Mouse (Mus musculus) embryonic stem cell, embryonic (primary cell): ENCODE measurements around the gene Clca2.
"Not testable (repeated sequence)": the region's sequence is repeated elsewhere in the genome, so short reads cannot be mapped to it uniquely, and the experiment has no call there.

ENCODE experiments used
- CTCF ChIA-PET, 4 experiments: fragments of 300-600 bp in 2 of 4; fragments of 350-600 bp in 2 of 4; sonication (Branson Sonifier 250); formaldehyde crosslinking; loops; one replicate each; lab custom pipeline; 2022; ENCODE audit warnings: inconsistent platforms in 2 of 4; lab: Charles Lee
- POLR2A ChIA-PET, 4 experiments: fragments of 300-600 bp in 2 of 4; fragments of 350-600 bp in 2 of 4; sonication (Branson Sonifier 250); formaldehyde crosslinking; loops; one replicate each; lab custom pipeline; 2022; ENCODE audit warnings: antibody characterized with exemption in 4 of 4, inconsistent platforms in 1 of 4; lab: Charles Lee

Gene Clca2

DNA sequence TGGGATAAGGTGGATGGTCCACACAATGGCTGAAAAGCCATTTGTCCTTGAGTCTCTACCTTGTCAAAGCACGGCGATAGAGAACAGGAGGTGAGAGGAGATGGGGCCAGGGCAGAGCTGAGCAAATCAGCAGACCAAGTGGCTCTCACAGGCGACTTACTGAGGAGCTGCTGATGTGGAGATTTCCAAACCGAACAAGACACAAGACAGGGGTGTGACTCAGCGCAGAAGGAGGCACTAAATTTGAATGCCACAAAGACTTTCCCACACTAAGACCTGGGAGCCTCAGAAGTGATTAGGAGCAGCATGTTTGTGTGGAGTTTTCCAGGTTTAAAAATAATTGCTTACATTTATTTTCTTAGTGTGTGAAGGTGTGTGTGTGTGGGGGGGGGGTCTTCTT, 4.5 kb upstream of the Clca2 start:
- POLR2A ChIA-PET, result interaction anchor here in 1 of 4 experiments (1.0 kb wide), 1 partner anchor 15 kb away, joined by 3 read pairs; the partner anchor contains the start of gene Odf2l
- CTCF ChIA-PET, result interaction anchor here in 1 of 4 experiments (0.5 to 0.6 kb wide), 2 partner anchors 65 to 1375 kb away, joined by 4 read pairs; no protein-coding TSS in a partner anchor

DNA sequence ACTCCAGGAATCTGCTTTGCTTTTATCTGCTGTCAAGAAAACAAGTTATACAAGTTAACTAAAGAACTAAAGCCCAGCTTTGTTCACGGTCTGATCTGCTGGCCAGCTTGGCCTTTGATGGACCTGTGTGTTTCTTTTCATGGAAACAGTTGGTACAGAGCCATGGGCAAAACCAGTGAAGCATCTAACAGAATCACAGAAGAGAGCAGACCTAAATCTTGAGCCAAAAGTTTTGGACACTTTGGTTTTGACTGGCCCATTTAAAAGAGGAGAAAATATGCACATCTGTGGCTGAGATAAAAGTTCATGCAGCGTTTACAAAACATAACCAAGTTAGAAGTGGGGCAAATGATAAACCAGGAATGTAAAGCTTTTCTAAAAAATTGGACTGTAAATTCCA, 4.1 kb upstream of the Clca2 start:
- ChIA-PET CTCF (no interaction called here), POLR2A (interaction anchor here in 1 of 4 experiments (1.0 kb wide), 1 partner anchor 15 kb away, joined by 3 read pairs; the partner anchor contains the start of gene Odf2l)

DNA sequence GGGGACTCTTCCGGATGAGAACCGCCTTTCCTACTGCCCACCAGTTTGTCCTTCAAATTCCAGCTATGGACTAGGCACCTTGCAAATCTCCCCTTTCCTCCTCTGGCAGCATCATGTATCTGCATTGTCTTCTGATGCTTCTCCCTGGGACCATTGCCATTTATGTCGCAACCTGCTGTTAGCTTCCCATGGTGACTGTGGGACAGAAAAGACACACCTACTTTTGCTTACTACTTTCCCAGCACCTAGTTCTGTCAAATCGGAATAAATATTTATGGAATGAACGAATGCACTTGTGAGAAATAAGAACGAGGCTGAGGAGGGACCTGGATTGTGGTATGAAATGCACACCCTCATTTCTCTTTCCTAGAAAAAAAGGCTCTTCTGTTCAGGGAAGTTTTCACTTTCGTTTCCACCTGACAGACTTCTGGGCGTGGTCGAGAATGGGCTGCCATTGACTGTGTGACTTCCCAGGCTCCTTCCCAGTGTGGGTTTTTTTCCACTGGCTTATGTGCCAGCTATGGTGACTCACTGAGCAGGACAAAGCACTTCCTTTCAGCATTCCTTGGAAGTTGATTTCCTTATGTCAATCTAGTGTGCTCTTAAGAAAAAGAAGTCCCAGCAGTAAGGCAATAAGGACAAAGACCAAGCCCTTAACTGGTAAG, 2.8 kb upstream of the Clca2 start:
- POLR2A ChIA-PET, result interaction anchor here in 2 of 4 experiments (0.9 to 1.0 kb wide), 2 partner anchors 16 kb away, joined by 4 to 7 read pairs; partner anchors contain the start of gene Odf2l (in 2 of the 2)

DNA sequence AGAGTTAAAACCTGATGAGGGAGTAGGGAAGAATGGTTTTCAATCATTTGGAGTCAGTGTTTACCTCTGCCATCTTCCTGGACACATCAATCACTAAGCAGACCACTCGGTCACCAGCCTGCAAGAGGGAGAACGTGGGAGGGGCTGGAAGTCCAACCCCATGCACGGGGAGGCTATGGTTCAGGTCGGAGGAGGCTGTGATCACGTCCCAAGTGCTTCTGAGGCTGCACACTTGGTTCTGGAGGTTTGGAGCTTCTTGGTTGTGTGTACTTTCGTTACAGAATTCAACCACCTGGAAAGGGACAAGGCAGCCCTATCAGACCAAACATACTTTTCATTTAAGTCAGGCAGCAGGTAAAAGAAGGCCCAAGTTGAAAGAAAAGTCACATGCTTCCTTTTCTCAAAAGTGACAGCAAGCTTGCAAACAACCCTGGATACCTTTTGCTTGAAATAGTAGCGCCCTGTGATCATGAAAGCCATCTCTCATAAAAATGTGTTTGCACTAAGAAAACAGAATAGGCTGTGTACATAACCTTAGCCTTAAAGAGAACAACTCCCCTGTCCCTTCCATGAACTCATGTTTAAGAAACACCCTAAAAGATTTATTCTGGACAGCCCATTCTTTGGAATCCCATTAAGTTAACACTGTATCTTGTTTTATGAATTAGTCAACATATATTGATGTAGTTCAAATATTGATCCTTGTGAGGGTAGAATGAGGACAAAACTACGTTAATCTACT, 11.2 kb downstream of the Clca2 start:
- POLR2A ChIA-PET, result no interaction called here
- CTCF ChIA-PET, result no interaction called here

More for the DNA sequence above, 2.8 kb upstream of the Clca2 start:
- CTCF ChIA-PET, result interaction anchor here in 1 of 4 experiments (0.6 kb wide), 1 partner anchor 532 kb away, joined by 3 read pairs; the partner anchor contains the start of genes Hs2st1 and Selenof

DNA sequence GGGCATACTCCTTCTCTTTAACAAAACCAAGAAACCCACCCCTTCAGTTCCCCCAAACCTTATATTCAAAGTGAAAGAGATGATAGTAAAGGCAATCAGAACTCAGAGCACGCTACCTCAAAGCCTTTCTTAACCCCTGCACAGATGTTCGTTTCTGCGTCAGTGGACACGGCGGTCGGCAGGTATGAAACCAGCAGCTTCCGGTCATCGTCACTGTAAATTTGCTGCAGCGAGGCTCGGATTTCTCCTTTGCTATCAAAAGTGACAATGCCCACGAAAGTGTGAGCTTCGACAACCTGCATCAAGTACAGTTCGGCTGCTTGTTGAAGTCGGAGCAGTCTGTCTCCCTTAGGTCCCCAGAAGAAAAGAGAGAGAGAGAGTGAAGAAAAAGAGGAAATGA, 13.1 kb downstream of the Clca2 start:
- POLR2A ChIA-PET, result no interaction called here

DNA sequence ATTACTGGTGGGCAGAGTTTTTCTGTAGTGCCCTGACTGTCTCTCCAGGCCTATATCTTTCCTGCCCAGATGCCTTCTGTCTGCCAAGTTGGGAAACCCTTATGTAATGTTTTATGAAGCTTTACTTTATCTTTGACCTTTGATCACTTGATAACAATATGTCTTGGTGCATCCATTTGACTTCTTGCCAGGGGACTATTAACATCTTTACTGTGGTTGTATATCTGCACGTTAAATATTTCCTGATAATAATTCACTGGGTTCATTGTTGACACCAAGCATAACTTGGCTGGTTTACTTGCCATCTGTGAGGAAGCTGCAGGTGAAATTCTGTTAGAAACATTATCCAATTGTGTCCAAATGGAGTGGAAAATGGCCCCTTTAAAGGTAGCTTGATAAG, 16.2 kb downstream of the Clca2 start:
- POLR2A ChIA-PET, result no interaction called here
- CTCF ChIA-PET, result no interaction called here

More for the DNA sequence above, 13.1 kb downstream of the Clca2 start:
- CTCF ChIA-PET, result no interaction called here

DNA sequence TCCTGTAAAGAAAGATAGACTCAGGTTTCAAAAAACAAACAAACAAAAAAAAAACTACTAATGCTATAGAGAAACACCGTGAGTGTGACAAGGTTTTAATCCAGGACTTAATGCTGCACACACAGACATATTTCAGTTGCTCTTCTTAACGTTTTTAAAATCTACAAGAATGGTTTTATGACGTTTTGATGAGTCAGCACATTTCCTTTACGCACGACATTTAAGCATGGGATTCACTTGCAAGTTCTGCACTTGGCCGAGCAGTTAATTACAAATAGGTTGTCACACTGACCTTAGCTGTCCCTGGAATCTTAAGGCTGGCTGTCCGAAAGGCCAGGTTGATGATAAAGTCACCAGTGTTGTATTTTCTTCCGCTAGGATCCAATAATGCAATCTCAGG, 18.3 kb downstream of the Clca2 start:
- ChIA-PET CTCF (no interaction called here), POLR2A (no interaction called here)

DNA sequence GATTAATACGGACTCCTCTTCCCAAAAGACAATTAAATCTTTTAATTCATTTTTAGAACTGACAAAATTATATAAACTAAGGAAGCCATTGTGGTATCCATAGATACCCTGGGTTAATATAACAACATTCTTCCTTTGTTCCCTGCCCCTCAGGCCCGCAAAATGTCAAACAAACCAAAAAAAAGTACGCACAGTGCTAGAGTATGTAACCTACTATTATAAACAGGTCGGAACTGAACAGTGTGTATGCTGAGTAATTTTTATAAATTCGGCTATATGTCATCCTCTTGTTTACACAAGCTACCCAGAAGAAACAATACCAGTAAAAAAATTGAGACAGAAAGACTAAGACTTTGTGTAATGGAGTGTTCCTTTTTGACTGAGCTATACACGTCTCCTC, 20.8 kb downstream of the Clca2 start:
- POLR2A ChIA-PET, result no interaction called here
- CTCF ChIA-PET, result no interaction called here

DNA sequence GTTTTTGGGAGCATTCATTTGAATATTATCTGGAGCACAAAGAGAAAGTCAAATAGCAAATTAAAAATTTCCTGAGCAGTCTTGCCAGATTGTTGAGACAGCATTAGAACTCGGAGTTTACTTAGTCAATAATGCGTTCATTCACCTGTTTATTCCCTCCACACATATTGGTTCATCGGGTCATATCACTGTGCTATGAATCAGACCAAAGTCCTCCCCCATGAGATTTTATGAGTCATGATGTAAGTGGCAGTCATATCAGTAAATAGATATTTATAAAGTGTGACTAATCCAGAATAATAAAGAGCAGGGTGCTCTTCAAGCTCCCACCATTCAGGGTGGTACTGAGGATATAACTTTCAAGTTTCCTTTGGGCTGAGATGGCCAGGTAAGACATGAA, 26.9 kb downstream of the Clca2 start:
- CTCF ChIA-PET, result no interaction called here

DNA sequence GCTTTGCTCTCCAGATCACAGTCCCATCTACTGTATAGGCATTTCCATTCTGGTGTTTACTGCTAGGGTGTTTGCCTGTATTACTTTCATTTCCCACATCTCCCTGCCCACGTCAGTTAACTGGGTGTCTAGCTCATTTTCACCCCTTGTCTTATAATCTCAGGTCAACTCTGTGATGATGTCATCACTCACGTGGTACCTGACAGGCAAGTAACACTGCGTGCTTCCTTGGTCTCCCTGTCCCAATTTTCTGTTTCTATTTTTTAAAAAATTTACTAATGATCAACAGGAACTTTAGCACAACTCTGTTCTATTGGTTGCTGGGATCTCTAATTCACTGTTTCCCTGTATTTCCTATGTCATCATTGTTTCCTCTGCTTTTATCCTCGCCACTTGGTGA, 30.3 kb downstream of the Clca2 start:
- ChIA-PET POLR2A (no interaction called here), CTCF (no interaction called here)

More for the DNA sequence above, 26.9 kb downstream of the Clca2 start:
- POLR2A ChIA-PET, result no interaction called here

DNA sequence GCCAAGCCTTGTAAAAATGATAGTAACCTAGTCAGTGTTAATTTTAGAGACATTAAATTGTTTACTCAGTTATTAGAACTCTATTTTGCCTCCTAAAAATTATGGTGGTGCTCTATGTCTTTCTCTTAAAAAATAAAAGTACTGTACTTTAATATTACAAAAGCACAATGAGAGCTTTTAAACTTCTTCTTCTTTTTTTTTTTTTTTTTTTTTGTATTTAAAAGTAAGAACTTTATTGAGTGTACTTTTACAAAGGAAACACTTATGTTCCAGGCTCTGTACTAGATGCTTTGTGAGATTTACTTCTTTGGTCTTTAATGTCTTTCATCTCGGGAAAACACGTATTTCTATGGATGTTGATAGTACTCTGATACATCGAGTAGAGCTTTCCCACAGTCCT, 44.1 kb downstream of the Clca2 start:
- POLR2A ChIA-PET, result interaction anchor here in 1 of 4 experiments (0.6 kb wide), 1 partner anchor 103 kb away, joined by 3 read pairs; no protein-coding TSS in a partner anchor
- CTCF ChIA-PET, result not testable (repeated sequence)

DNA sequence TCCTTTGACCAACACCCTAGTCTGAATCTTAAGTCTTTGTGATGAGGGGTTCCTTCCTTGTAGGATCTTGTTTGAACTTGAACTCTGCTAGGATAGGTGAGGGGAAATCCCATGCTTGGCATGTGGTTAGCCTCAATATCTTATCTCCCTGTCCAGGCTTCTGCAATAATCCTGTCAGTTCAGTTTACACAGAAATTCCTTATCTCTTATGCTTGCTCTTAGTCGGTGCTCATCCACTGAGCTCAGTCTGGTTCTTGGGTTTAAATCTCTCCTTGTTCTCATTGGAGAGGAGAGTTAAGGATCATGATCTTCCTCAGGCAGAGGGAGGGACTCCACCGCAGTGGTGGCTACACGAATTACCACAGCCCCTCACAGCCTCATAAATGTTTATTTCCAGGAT, 49.4 kb downstream of the Clca2 start:
- ChIA-PET CTCF (no interaction called here), POLR2A (no interaction called here)

DNA sequence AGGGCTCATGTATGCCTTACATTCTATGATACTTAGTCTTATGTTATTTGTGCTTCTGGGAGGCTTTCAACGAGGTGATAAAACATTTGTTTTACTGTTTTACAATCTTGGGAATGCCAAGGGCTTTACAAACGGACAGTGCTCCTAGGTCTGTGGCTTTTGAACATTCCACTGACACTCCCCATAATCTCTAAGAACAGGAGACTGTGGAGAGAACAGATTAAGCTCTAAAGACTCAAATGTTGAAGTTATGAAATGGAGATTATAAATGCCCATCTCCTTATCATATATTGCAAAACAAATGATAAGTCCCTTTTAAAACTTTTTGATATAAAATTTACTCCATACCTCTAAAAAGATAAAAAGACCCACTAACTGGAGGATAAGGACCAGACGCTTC, 60.4 kb downstream of the Clca2 start:
- POLR2A ChIA-PET, result no interaction called here
- CTCF ChIA-PET, result no interaction called here

DNA sequence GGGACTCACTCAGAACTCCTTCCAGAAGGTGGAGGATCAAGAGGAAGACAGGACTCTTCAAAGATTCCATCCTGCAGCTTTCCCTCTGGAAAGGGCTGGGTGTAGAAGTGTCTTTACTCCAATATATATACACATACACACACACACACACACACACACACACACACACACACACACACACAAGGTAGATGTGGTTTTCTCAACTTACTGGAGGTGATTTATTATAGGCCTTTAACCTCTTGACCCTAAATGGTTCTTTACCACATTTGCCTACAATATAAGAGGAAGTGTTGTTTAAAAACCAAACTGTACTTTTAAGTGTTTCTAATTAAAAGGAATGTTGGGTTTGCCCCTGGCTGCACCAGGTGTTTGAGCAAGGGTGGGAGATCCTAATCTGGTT, 66.6 kb downstream of the Clca2 start, which contains the start of gene Clca1:
Gene Clca1 (minus strand): TSS at position 101 of the 400 bp plus-strand sequence.
- ChIA-PET CTCF (no interaction called here), POLR2A (no interaction called here)

DNA sequence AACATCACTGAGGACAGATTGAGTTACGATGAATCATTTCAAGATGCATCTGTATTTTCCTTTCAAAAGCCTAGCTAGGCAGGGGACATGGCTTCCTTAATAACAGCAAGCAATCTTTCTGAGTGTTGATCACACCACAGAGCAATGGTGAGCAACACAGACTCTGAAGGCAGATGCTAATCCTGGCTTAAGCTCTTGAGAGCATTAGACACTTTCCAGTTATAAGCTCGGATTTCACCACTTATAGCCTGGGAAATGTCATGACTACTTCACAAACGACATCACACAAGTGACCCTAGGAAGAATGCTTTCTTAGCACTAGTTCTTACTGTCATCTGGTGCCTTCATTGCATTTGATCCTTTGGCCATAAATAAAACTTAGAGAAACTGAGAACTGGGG, 71.2 kb downstream of the Clca2 start:
- POLR2A ChIA-PET, result interaction anchor here in 1 of 4 experiments (0.9 kb wide), 1 partner anchor 90 kb away, joined by 3 read pairs; the partner anchor contains the start of gene Odf2l
- CTCF ChIA-PET, result interaction anchor here in 3 of 4 experiments (0.5 to 2.7 kb wide), 3 partner anchors 10 to 203 kb away, joined by 3 to 11 read pairs (median 8); no protein-coding TSS in a partner anchor

DNA sequence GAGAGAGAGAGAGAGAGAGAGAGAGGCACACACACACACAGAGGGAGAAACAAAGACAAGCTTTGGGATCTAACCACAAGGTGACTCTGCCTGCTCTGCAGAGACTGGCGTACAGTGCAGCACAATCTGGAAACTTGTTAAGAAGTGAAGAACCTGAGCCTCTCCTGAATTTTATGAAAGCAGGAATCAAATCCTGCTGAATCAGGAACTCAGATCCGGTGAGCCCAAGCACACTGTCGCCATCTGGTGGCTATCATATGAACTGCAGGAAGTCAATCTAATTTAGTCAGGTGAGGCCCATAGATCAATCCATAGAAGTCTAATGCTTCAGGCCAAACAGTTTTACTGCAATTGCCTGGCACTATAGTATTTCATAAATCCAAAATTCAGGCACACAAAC, 72.5 kb downstream of the Clca2 start:
- CTCF ChIA-PET, result interaction anchor here (0.6 to 2.7 kb wide), 4 partner anchors 23 to 202 kb away, joined by 3 to 11 read pairs (median 8); no protein-coding TSS in a partner anchor

More for the DNA sequence above, 72.5 kb downstream of the Clca2 start:
- POLR2A ChIA-PET, result interaction anchor here in 2 of 4 experiments (0.7 to 1.3 kb wide), 2 partner anchors 148 to 199 kb away, joined by 3 read pairs; no protein-coding TSS in a partner anchor
